Mouse (Mus musculus) E14TG2a.4 (cell line): ENCODE measurements around the gene Fam149a.

Source experiments
- H3K27me3 ChIP-seq: 2 replicates; pipeline ENCODE4 v1.6.1; 2014; ENCODE audit warnings: low read length, control low read depth; ENCODE audit not compliant: insufficient read depth
- H3K36me3 ChIP-seq: 2 replicates; pipeline ENCODE4 v1.6.1; 2014; ENCODE audit warnings: low read length, control low read depth; ENCODE audit not compliant: insufficient read depth
- H3K4me1 ChIP-seq: replicated peaks from 2 replicates; pipeline ENCODE4 v1.6.1; 2014; ENCODE audit warnings: low read depth, low read length, control low read depth
- H3K4me3 ChIP-seq: replicated peaks from 2 replicates; pipeline ENCODE4 v1.5.1; 2014; ENCODE audit warnings: mild to moderate bottlenecking, low read length
- H3K9me3 ChIP-seq: 2 replicates; pipeline ENCODE4 v1.6.1; 2014; ENCODE audit warnings: low read length, control low read depth
- CTCF ChIP-seq: conservative IDR thresholded peaks from 2 replicates; pipeline ENCODE4 v1.5.1; 2014; ENCODE audit warnings: low read length
- NANOG ChIP-seq: IDR thresholded peaks from 2 replicates; pipeline ENCODE4 v1.6.1; 2014; ENCODE audit warnings: borderline replicate concordance, low read length, mixed read lengths
- POU5F1 ChIP-seq: IDR thresholded peaks from 2 replicates; pipeline ENCODE4 v1.6.1; 2014; ENCODE audit warnings: low read length, borderline replicate concordance

The Fam149a gene

GRCm38 (mm10) chr8:45291790-45292189, 90.3 kb downstream of the Fam149a start:
- H3K4me3 ChIP-seq, result no peak overlapping the region
- no peaks in the 10 kb centered on the region for H3K36me3 ChIP-seq
- H3K4me1 ChIP-seq, result no peaks in the 10 kb centered on the region
- no peak for TF ChIP-seq POU5F1
- TF ChIP-seq NANOG, result no peak
- no peak for TF ChIP-seq CTCF
- peaks cover 13% of the 10 kb centered on the region for H3K9me3 ChIP-seq
- no peaks in the 10 kb centered on the region for H3K27me3 ChIP-seq
